Mouse (Mus musculus) lung, adult 2 months (tissue): ENCODE data around the gene Perp. TPM values are rescaled to one million over a fixed set of nuclear protein-coding genes. Genes with fewer than 3 reads are reported as not detected.

Experiments
- DNase-seq: peaks from one replicate; pipeline ENCODE4 v3.0.0; 2022
- H3K4me1 ChIP-seq: fragments of 200-500 bp; 2 replicates; pipeline ENCODE4 v1.6.1; 2011; ENCODE audit warnings: low read length; ENCODE audit not compliant: control insufficient read depth, insufficient read depth
- H3K4me3 ChIP-seq: fragments of 200-500 bp; replicated peaks from 2 replicates; pipeline ENCODE3; 2011; ENCODE audit warnings: low read depth, mild to moderate bottlenecking, control low read depth, low read length; ENCODE audit errors: extremely low read depth
- CTCF ChIP-seq: fragments of 200-500 bp; IDR thresholded peaks from 2 replicates; pipeline ENCODE4 v1.5.1; 2011; ENCODE audit warnings: mild to moderate bottlenecking, low read length, control low read depth; ENCODE audit not compliant: insufficient read depth
- POLR2A ChIP-seq: fragments of 200-500 bp; IDR thresholded peaks from 2 replicates; pipeline ENCODE4 v1.6.1; 2011; ENCODE audit warnings: low read depth, mild to moderate bottlenecking, control low read depth, low read length, borderline replicate concordance; ENCODE audit errors: extremely low read depth
- WGBS: fragments of 180-500 bp; shearing (Covaris S2); methylation state at CpG from one replicate; pipeline ENCODE4 v1.1.7; 2018; 5-methylcytosine and 5-hydroxymethylcytosine counted together
- polyA plus RNA-seq: library from polyadenylated mRNA; depleted of rRNA; stranded (reverse); fragments of >200 nt; gene quantifications from 2 replicates; pipeline ENCODE4 v1.2.3, GENCODE M21; 2012

Gene Perp
- polyA plus RNA-seq, 1 experiment, result 154 TPM

DNA sequence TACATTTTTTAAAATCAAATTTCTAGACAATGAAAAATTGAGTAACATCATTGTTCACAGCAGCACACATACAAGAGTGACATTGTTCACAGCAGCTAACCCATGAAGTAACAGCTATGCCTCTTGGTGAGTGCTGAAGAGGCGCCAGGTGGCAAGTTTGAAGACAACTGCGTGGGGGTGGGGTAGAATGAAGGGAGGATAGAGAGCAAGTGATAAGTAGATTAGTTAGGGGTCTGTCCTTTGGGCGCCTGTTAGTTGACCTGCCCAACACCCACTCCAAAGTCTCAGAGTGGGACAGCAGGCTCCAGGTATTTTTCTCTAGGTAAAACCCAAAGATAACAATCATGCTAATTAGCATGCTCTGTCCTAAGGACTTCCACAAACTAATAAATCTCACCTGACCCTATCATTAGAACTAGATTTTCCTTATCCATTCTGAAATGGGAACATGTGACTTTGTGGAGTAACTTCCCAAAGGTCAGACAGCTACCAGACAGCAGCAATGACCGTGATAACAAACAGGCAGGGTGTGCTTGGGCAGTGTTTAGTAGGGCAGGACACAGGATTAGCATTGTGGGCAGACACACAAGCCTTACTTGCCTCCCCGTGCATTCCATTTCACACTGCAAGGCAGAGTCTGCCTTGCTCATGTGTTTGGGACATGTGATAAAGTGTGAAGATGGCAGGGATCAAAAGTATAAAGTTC lies 15.5 kb downstream of the Perp start:
- DNase-seq, result no peak
- TF ChIP-seq POLR2A (no peak), CTCF (no peak)
- 52% methylated on average over 5 of the region's 5 CpGs for WGBS
- no peaks in the 10 kb centered on the region for H3K4me1 ChIP-seq
- no peak overlapping the region for H3K4me3 ChIP-seq

DNA sequence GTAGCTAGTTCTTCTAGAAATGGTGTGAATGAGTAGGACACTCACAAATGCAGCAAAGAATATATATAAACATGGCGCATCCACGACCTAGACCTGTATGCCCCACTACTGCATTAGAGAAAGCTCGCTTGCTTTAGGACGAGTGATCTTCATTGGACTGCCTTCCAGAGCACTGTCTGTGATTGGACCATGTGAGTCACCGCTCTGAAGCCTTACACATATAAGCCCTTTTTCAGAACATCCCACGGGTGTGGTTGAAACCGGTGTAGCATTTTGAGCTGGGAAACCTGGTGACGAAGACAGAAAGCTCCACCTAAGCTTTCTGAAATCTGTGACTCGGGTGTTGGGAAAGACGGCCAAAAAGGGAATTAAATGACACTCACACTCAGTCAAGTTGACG lies 16.0 kb downstream of the Perp start:
- no peaks in the 10 kb centered on the region for H3K4me1 ChIP-seq
- no peak overlapping the region for H3K4me3 ChIP-seq
- 78% methylated on average over 11 of the region's 11 CpGs for WGBS
- no peak for DNase-seq
- TF ChIP-seq POLR2A, result no peak
- no peak for TF ChIP-seq CTCF

DNA sequence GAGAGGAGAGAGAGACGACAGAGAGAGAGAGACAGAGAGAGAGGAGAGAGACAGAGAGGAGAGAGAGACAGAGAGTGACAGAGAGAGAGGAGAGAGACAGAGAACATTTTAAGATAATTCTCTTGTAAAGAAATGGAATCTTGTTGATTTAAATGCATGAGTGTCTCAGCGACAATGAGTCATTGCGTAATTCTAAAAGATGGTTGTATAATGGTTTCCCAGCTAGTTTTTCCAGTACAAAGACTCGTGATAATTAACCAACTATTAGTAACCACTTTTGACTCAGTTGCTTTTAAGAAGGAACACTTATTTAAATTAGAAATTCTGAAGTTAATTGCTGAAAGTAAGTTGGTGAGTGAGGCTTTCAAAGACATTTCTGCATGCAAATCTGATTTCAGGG lies 16.6 kb downstream of the Perp start:
- 66% methylated on average over 4 of the region's 4 CpGs for WGBS
- H3K4me1 ChIP-seq, result no peaks in the 10 kb centered on the region
- no peak for DNase-seq
- TF ChIP-seq POLR2A (no peak), CTCF (no peak)
- H3K4me3 ChIP-seq, result no peak overlapping the region

DNA sequence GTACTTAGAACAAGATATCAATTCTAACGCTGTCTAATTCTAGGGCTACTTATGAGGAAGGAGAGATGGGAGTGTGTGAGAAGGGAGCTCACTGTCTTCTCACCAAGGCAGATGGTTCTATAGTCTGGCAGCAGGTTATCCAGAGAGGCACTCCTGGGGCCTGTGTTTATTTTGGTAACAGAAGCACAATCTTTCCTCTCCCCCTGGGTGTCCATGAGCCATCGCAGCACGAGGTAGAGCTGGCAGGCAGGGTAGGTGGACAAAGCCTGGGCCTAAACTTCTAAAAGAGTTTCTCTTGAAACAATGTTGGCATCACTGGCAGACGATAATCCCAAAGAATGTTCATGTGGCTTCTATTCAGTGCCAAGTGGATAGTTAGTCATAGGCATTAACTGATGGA lies 18.5 kb downstream of the Perp start:
- Histone ChIP-seq H3K4me3 (no peak overlapping the region), H3K4me1 (no peaks in the 10 kb centered on the region)
- 45% methylated on average over 4 of the region's 4 CpGs for WGBS
- no peak for DNase-seq
- TF ChIP-seq POLR2A (no peak), CTCF (no peak)

DNA sequence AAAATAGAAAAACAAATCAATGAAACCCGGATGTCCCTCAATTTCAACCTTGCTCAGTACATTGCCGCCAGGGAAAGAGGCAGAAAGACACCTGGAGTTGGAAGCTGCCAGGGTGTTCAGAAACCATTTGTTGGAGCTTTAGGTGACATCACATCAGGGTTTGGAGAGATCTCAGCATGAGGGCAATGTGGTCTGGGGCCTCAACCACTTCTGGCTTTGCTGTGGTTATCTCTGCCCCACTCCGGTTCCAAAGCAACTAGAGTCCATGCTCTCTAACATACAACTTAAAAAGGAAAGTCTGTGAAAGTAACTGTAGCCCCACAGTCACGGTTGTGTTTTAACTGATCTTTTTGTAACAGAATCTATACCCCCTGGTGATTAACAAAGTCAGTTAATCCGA lies 19.9 kb downstream of the Perp start:
- no peak for DNase-seq
- TF ChIP-seq CTCF, result no peak
- TF ChIP-seq POLR2A, result no peak
- Histone ChIP-seq H3K4me3 (no peak overlapping the region), H3K4me1 (no peaks in the 10 kb centered on the region)
- WGBS, result 67% methylated on average over 5 of the region's 5 CpGs

DNA sequence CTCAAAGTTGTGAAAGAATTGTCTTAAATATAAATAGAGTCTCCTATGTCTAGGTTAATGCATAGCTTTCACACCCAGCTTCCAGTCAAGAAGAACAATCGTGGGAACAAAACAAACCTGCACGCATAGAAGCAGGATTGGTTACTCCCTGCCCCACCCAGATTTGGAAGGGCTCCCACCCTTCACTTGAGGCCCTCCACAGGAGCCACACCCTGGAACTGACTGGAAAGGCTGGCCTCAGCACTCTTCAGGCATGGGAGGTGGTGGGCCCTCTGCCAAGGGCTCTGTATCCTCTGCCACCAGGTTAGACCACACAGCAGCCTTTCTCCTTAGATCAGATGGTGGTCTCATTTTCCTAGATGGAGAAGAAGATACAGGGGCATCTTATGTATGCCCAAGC lies 26.2 kb downstream of the Perp start:
- Histone ChIP-seq H3K4me1 (no peaks in the 10 kb centered on the region), H3K4me3 (no peak overlapping the region)
- WGBS, result 44% methylated on average over 2 of the region's 2 CpGs
- DNase-seq, result no peak
- no peak for TF ChIP-seq POLR2A
- no peak for TF ChIP-seq CTCF

DNA sequence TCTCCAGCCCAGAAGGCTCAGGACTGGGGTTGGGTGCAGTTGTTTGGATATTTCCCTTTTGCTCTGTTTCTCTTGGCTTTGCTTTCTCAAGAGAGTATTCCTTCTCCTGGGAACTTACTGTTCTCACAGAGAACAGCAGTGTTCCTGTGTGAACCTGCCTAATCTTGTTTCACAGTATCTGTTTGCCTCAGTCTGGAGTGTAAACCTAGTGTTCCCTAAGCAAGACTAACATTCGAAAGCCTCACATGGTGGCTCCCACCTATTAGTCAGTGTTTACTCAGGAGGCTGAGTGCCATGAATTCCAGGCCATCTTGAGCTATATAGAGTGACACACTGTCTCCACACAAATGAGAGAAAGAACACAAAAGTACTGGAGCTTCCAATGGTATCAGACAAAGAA lies 31.4 kb downstream of the Perp start:
- Histone ChIP-seq H3K4me3 (no peak overlapping the region), H3K4me1 (no peaks in the 10 kb centered on the region)
- no peak for TF ChIP-seq POLR2A
- WGBS, result 38% methylated on average over 1 of the region's 1 CpGs
- DNase-seq, result no peak

DNA sequence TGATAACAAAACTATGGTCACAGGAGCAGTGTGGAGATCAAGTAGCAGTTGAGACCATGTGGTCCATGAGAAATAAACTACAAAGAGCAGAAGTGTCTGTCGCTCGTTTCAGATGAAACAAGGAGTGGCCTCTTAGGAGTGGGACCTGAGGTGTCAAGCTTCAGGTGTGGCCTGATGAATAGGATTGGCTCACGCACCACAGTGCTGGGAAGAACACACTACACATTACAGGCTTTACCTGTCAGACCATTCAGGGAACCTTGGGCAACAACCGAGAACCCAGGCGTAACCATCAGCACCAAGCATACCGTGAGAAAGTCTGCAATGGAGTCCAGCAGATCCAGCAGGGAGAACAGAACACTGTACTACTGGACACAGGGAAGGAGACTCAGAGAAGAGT lies 33.3 kb downstream of the Perp start:
- no peaks in the 10 kb centered on the region for H3K4me1 ChIP-seq
- H3K4me3 ChIP-seq, result no peak overlapping the region
- TF ChIP-seq CTCF, result no peak
- no peak for TF ChIP-seq POLR2A
- 76% methylated on average over 6 of the region's 6 CpGs for WGBS
- DNase-seq, result no peak

DNA sequence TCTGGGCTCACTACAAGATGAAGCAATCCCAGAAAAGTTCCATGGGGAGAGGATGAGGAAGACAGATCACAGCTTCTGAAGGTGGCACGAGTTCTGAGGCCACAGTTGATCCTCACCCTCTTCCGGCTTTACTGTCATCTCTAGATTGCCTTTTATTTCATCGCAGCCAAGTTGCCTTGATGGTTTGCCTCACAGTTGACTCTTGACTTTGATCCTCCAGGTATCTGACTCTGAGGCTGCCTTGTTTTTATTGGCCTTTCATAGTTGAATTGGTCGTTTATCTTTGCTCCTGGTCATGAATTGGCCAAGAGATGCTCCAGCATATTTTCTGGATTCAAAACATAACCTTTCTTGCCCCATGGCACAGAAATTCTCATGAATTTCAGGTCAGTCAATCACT lies 34.3 kb downstream of the Perp start:
- Histone ChIP-seq H3K4me1 (no peaks in the 10 kb centered on the region), H3K4me3 (no peak overlapping the region)
- 78% methylated on average over 4 of the region's 4 CpGs for WGBS
- DNase-seq, result no peak
- no peak for TF ChIP-seq CTCF
- no peak for TF ChIP-seq POLR2A

DNA sequence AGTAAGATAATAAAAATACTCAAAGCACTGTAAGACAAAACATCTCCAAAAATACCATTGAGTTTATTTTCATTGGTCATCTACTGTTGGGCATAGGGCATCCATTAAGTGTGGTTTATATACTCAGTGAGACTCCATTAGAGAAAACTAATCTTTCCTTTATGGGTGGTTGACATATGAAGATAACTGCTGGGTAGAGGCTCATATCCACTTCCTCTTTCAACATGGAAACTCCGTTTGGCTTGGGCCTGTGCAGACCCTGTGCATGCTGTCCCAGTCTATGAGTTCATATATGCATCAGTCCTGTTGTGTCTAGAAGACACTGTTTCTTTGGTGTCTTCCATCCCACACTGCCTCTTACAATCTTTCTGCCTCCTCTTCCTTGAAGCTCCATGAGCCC lies 34.9 kb downstream of the Perp start:
- 55% methylated on average over 1 of the region's 1 CpGs for WGBS
- no peaks in the 10 kb centered on the region for H3K4me1 ChIP-seq
- DNase-seq, result no peak
- no peak for TF ChIP-seq POLR2A
- no peak for TF ChIP-seq CTCF
- H3K4me3 ChIP-seq, result no peak overlapping the region

DNA sequence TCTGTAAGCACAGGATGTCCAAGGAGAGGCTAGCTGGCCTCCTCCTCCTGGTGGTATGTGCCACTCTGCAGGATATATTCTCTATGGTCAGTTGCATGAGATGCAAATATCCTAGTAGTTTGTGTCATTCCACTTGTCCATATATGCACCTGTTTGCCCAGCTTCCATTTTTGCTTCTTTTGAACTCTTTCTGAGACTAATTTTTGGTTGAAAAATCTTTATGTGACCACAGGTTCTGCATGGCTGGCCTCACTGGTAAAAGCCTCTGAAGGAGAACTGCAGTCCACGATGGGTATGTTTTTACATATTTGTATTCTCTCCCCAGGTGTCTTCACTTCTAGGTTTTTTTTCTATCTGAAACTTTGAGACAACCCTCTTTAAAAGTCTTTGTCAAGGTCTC lies 37.4 kb downstream of the Perp start:
- no peak for TF ChIP-seq POLR2A
- no peak for TF ChIP-seq CTCF
- Histone ChIP-seq H3K4me1 (no peaks in the 10 kb centered on the region), H3K4me3 (no peak overlapping the region)
- WGBS, result 87% methylated on average over 1 of the region's 1 CpGs
- no peak for DNase-seq
